Mouse (Mus musculus): ENCODE data around the gene Eml4. TPM values are rescaled to one million over a fixed set of nuclear protein-coding genes. Genes with fewer than 3 reads are reported as not detected.

Eml4 gene
- polyA plus RNA-seq, 1 experiment from 2014 or later, result 4.7 TPM

DNA sequence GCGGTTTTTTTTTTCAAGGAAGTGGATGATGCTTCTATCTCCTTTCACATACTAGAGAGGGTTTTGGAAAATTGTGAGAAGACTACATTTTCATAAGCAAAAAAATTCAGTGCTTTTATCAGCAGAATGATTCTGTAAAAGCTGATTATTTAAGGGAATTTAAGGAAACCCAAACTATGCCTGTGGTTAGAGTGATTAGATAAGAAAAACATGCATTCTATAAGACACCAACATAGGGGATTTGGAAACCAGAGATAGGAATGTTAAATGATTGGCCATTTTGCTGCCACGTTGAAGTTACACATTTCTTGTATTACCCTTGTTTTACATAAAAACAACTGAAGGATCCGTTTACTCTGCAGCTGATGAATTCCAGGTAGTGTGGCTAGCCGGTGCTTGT, 2.7 kb downstream of the Eml4 start:
- Histone ChIP-seq H3K27me3 (ENCODE audit: control insufficient read depth, insufficient read depth, low read depth, low read length) (peaks cover 11% of the 10 kb centered on the region), H3K4me3 (ENCODE audit: low read depth, low read length) (no peak overlapping the region), H3K4me2 (ENCODE audit: low read depth, low read length) (no peak overlapping the region), H3K4me1 (ENCODE audit: control insufficient read depth, low read depth, low read length) (peaks cover 10% of the 10 kb centered on the region), H3K9me3 (replicated peaks; ENCODE audit: control insufficient read depth, low read length) (no peaks in the 10 kb centered on the region), H3K27ac (ENCODE audit: low read length) (no peak overlapping the region), H3K9ac (ENCODE audit: low read depth, low read length) (no peak overlapping the region), H3K36me3 (ENCODE audit: control insufficient read depth, insufficient read depth) (no peaks in the 10 kb centered on the region)
- no peak for ATAC-seq (ENCODE audit: low read depth)
- 15% methylated on average over 4 of the region's 4 CpGs for whole genome bisulfite sequencing (ENCODE audit: insufficient replicate concordance)

DNA sequence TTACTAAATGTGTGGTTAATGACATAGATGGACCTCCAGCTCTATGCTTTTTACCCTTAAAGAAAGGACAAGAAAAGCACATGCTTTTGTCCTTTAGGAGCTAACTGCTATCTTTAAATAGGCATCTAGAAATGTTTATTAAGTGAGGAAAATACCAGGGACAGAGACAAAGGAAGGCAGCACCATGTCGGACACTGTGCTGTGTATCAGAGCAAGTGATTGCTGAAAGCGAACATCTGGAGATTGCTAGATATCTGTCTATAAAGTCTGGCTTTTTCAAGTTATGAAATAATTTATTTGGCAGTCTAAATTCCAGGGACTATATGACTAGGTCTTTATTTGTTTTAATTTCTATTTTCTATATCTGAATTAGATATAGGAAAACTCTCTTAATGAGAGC, 4.8 kb downstream of the Eml4 start:
- Histone ChIP-seq H3K4me3 (ENCODE audit: low read depth, low read length) (no peak overlapping the region), H3K4me2 (ENCODE audit: low read depth, low read length) (no peak overlapping the region), H3K9ac (ENCODE audit: low read depth, low read length) (no peak overlapping the region), H3K36me3 (ENCODE audit: control insufficient read depth, insufficient read depth) (no peaks in the 10 kb centered on the region), H3K4me1 (ENCODE audit: control insufficient read depth, low read depth, low read length) (peaks cover 6% of the 10 kb centered on the region), H3K9me3 (replicated peaks; ENCODE audit: control insufficient read depth, low read length) (no peaks in the 10 kb centered on the region), H3K27me3 (ENCODE audit: control insufficient read depth, insufficient read depth, low read depth, low read length) (peaks cover 11% of the 10 kb centered on the region), H3K27ac (ENCODE audit: low read length) (no peak overlapping the region)
- 55% methylated on average over 2 of the region's 2 CpGs for WGBS (ENCODE audit: insufficient replicate concordance)
- ATAC-seq (ENCODE audit: low read depth), result no peak

DNA sequence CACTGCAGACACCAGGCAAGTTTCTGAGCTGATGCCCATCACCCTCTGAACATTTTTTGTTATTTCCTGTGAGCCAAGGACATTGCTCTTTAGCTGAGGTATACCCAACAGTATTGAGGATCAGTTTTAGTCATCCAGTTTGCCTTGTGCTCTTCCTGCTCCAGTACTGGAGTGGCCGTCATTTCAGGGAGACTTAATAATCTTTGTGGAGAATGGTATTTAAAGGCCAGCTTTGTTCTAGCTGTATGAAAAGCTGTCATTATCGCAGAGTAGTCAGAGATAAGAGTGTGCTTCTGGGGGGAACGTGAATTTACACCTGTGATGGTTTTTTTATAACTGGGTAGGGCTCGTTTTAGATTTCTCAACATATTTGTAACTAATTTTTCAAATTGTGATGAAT, 9.2 kb downstream of the Eml4 start:
- WGBS (ENCODE audit: insufficient replicate concordance), result 38% methylated on average over 4 of the region's 4 CpGs
- Histone ChIP-seq H3K4me2 (ENCODE audit: low read depth, low read length) (no peak overlapping the region), H3K36me3 (ENCODE audit: control insufficient read depth, insufficient read depth) (no peaks in the 10 kb centered on the region), H3K27ac (ENCODE audit: low read length) (no peak overlapping the region), H3K4me1 (ENCODE audit: control insufficient read depth, low read depth, low read length) (no peaks in the 10 kb centered on the region), H3K9ac (ENCODE audit: low read depth, low read length) (no peak overlapping the region), H3K4me3 (ENCODE audit: low read depth, low read length) (no peak overlapping the region), H3K27me3 (ENCODE audit: control insufficient read depth, insufficient read depth, low read depth, low read length) (no peaks in the 10 kb centered on the region), H3K9me3 (replicated peaks; ENCODE audit: control insufficient read depth, low read length) (no peaks in the 10 kb centered on the region)
- no peak for ATAC-seq (ENCODE audit: low read depth)

DNA sequence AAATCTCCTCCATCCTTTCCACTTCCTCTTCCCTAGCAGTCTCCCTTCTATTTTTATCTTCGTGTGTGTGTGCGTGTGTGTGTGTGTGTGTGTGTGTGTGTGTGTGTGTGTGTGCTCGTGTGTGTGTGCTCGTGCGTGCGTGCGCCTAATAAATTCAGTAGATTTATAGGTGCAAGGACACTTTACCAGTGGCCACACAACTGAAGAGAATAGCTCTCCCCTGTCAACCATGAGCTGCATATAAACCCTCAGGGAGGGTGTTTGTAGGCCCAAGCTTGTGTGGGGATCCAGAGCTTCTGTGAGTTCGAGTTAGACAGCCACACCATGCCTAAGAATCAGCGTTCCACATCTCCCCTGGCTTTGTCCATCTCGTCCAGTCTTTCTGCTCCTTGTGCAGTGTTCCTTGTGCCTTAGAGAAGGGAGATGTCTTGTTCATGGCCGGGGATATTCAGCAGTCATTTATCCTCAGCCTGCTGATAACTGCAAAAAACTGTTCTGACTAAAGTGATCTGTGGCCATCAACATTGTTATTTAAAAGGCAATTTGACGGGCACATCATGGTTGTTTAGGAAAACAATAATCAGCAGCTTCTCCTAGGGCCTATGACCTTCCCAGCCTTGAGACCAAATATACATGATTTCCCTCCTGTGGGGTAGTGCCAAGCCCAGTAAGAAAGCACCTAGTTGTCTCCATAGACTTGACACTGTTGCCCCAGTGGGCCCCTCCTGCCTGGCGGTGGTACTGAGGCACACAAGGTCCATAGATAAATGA, 10.2 kb downstream of the Eml4 start:
- Histone ChIP-seq H3K4me3 (ENCODE audit: low read depth, low read length) (no peak overlapping the region), H3K9ac (ENCODE audit: low read depth, low read length) (no peak overlapping the region), H3K27me3 (ENCODE audit: control insufficient read depth, insufficient read depth, low read depth, low read length) (no peaks in the 10 kb centered on the region), H3K9me3 (replicated peaks; ENCODE audit: control insufficient read depth, low read length) (no peaks in the 10 kb centered on the region), H3K4me2 (ENCODE audit: low read depth, low read length) (no peak overlapping the region), H3K4me1 (ENCODE audit: control insufficient read depth, low read depth, low read length) (no peaks in the 10 kb centered on the region), H3K36me3 (ENCODE audit: control insufficient read depth, insufficient read depth) (no peaks in the 10 kb centered on the region), H3K27ac (ENCODE audit: low read length) (no peak overlapping the region)
- no peak for ATAC-seq (ENCODE audit: low read depth)
- 53% methylated on average over 13 of the region's 13 CpGs for WGBS (ENCODE audit: insufficient replicate concordance)

DNA sequence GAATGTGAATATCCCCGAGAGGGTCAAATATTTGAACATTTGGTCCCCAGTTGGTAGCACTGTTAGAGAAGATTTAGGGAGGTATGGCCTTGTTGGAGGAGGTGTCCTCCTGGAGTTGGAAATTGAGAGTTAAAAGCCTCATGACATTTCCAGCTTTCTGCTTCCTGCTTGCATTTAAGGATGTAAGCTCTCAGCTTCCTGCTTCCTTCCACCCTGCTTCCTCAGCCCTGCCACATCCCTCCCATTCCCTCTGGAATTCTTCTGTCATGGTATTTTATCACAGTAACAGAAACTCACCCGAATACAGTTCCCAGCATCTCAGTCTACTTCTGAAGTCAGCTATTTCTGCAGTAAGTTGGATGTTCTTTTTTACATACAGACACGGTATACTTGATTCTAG, 12.3 kb downstream of the Eml4 start:
- ATAC-seq (ENCODE audit: low read depth), result no peak
- H3K9ac ChIP-seq (ENCODE audit: low read depth, low read length), result no peak overlapping the region

DNA sequence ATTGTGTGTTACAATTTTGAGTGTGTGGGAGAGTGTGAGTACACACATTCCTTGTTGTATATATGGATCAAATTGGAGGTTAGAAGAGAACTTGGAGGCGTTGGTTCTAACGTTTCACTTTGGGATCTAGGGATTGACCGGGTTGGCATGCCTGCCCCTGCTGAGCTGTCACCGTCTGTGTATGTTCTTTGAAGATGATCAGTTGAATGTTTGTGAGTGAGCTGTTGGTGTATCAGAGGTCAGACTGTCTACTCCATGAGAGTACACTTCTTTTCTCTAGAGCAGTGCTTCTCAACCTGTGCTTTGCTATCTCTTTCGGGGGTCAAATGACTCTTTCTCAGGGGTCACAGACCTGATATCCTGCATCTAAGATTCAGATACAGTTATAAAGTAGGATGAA, 13.6 kb downstream of the Eml4 start:
- no peak overlapping the region for H3K4me3 ChIP-seq (ENCODE audit: low read depth, low read length)
- no peaks in the 10 kb centered on the region; the same call in 1 of the 2 replicates for H3K4me1 ChIP-seq (ENCODE audit: control insufficient read depth, low read depth, low read length)
- no peak for ATAC-seq (ENCODE audit: low read depth)
- 51% methylated on average over 5 of the region's 5 CpGs for WGBS (ENCODE audit: insufficient replicate concordance)
- H3K9ac ChIP-seq (ENCODE audit: low read depth, low read length), result no peak overlapping the region
- H3K9me3 ChIP-seq (replicated peaks; ENCODE audit: control insufficient read depth, low read length), result no peaks in the 10 kb centered on the region
- H3K27ac ChIP-seq (ENCODE audit: low read length), result no peak overlapping the region
- no peaks in the 10 kb centered on the region for H3K36me3 ChIP-seq (ENCODE audit: control insufficient read depth, insufficient read depth)
- H3K27me3 ChIP-seq (ENCODE audit: control insufficient read depth, insufficient read depth, low read depth, low read length), result no peaks in the 10 kb centered on the region
- no peak overlapping the region for H3K4me2 ChIP-seq (ENCODE audit: low read depth, low read length)

More for the DNA sequence above, 12.3 kb downstream of the Eml4 start:
- H3K4me1 ChIP-seq (ENCODE audit: control insufficient read depth, low read depth, low read length), result no peaks in the 10 kb centered on the region; the same call in 1 of the 2 replicates
- 58% methylated on average over 3 of the region's 3 CpGs for WGBS (ENCODE audit: insufficient replicate concordance)
- no peak overlapping the region for H3K27ac ChIP-seq (ENCODE audit: low read length)
- H3K9me3 ChIP-seq (replicated peaks; ENCODE audit: control insufficient read depth, low read length), result no peaks in the 10 kb centered on the region
- H3K4me2 ChIP-seq (ENCODE audit: low read depth, low read length), result no peak overlapping the region
- H3K36me3 ChIP-seq (ENCODE audit: control insufficient read depth, insufficient read depth), result no peaks in the 10 kb centered on the region
- no peaks in the 10 kb centered on the region for H3K27me3 ChIP-seq (ENCODE audit: control insufficient read depth, insufficient read depth, low read depth, low read length)
- H3K4me3 ChIP-seq (ENCODE audit: low read depth, low read length), result no peak overlapping the region

DNA sequence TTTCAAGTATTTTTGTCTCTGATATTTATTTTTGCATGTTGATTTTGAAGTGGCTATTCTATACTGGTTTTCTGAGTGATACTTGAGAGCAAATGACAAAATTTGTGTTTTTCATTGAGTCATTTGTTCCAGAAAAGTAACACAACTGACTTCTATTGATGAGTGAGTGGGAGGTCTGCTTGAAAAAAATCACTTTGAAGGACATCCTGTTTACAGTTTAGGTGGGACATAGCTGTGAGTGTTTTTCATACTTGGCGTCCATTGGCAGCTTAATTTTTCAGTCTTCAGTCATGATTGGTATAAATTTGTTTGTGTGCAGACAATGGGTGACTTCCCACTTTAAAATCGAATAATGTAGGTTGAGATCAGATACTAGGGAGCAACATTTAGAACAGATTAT, 14.4 kb downstream of the Eml4 start:
- no peak for ATAC-seq (ENCODE audit: low read depth)
- H3K36me3 ChIP-seq (ENCODE audit: control insufficient read depth, insufficient read depth), result no peaks in the 10 kb centered on the region
- H3K4me1 ChIP-seq (ENCODE audit: control insufficient read depth, low read depth, low read length), result no peaks in the 10 kb centered on the region; the same call in 1 of the 2 replicates
- H3K27me3 ChIP-seq (ENCODE audit: control insufficient read depth, insufficient read depth, low read depth, low read length), result no peaks in the 10 kb centered on the region
- WGBS (ENCODE audit: insufficient replicate concordance), result 40% methylated on average over 2 of the region's 2 CpGs
- no peak overlapping the region for H3K27ac ChIP-seq (ENCODE audit: low read length)
- H3K4me3 ChIP-seq (ENCODE audit: low read depth, low read length), result no peak overlapping the region
- H3K4me2 ChIP-seq (ENCODE audit: low read depth, low read length), result no peak overlapping the region
- H3K9me3 ChIP-seq (replicated peaks; ENCODE audit: control insufficient read depth, low read length), result no peaks in the 10 kb centered on the region
- no peak overlapping the region for H3K9ac ChIP-seq (ENCODE audit: low read depth, low read length)

DNA sequence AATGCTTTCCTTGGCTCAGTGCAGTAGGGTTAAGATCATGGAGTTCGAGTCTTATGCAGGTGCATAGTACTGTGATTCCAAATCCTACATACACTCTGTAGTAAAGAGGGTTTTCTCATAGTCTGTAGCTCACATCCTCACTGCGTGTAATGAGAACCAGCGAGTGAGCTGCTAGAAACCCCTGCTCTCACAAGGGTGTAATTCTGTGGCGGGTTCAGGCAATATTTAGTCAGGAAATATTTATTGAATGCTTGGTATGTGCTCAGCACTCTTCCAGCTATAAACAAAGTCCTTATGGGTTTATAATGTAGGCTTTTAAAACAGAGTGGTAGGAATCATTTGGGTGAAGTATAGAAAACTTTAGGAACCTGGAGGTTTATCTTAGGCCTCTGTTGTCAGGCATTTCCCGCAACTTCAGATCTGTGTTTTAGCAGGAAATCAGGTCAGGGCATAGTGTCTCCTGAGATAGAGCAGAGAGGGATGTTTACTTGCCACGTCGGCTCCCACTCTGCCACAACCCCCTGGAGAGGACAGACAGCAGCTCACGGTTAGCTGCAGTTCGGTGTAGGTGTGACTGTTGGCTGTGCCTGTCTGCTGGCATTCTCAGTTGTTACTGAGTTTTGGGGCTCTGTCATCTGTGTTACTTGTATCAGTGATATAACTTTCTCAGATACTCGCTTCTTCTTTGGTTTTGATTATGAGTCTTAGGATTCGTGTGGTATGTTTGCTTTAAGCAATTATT, 15.1 kb downstream of the Eml4 start:
- H3K36me3 ChIP-seq (ENCODE audit: control insufficient read depth, insufficient read depth), result no peaks in the 10 kb centered on the region
- no peaks in the 10 kb centered on the region for H3K27me3 ChIP-seq (ENCODE audit: control insufficient read depth, insufficient read depth, low read depth, low read length)
- no peak overlapping the region for H3K4me3 ChIP-seq (ENCODE audit: low read depth, low read length)
- H3K4me2 ChIP-seq (ENCODE audit: low read depth, low read length), result no peak overlapping the region
- peak overlapping the region; percentile 58; the same call in 1 of the 2 replicates for H3K27ac ChIP-seq (ENCODE audit: low read length)
- H3K9me3 ChIP-seq (replicated peaks; ENCODE audit: control insufficient read depth, low read length), result no peaks in the 10 kb centered on the region
- no peaks in the 10 kb centered on the region; the same call in 1 of the 2 replicates for H3K4me1 ChIP-seq (ENCODE audit: control insufficient read depth, low read depth, low read length)
- no peak overlapping the region for H3K9ac ChIP-seq (ENCODE audit: low read depth, low read length)
- peak; percentile 59; the same call in 1 of the 2 replicates for ATAC-seq (ENCODE audit: low read depth)
- WGBS (ENCODE audit: insufficient replicate concordance), result 35% methylated on average over 11 of the region's 11 CpGs

DNA sequence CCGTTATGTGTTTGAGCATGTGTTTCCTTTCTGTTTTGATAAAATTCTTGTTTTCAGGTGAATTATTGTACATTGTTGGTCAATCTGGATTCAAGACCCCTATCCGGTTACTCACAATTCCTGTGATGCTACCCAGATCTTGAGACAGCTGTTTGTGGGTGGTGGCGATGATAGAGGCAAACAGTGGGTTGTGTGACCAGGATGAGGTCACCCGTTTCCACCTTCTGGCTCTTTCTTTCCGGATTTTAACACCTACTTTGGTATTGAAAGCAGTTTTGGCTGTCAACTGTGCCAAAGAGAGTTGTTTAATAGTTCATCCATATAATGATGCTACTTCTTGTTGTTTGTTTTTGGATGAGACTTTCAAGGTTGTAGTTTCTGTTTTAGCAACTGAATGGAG, 16.7 kb downstream of the Eml4 start:
- Histone ChIP-seq H3K27me3 (ENCODE audit: control insufficient read depth, insufficient read depth, low read depth, low read length) (no peaks in the 10 kb centered on the region), H3K4me1 (ENCODE audit: control insufficient read depth, low read depth, low read length) (no peaks in the 10 kb centered on the region; the same call in 1 of the 2 replicates), H3K27ac (ENCODE audit: low read length) (no peak overlapping the region), H3K9me3 (replicated peaks; ENCODE audit: control insufficient read depth, low read length) (no peaks in the 10 kb centered on the region), H3K4me3 (ENCODE audit: low read depth, low read length) (no peak overlapping the region), H3K36me3 (ENCODE audit: control insufficient read depth, insufficient read depth) (no peaks in the 10 kb centered on the region), H3K9ac (ENCODE audit: low read depth, low read length) (no peak overlapping the region), H3K4me2 (ENCODE audit: low read depth, low read length) (no peak overlapping the region)
- ATAC-seq (ENCODE audit: low read depth), result no peak
- 61% methylated on average over 5 of the region's 5 CpGs for WGBS (ENCODE audit: insufficient replicate concordance)
